Mouse (Mus musculus): ENCODE measurements around the gene Gm21812. TPM values are rescaled to one million over a fixed set of nuclear protein-coding genes. Genes with fewer than 3 reads are reported as not detected.
"Not testable (repeated sequence)": the region's sequence is repeated elsewhere in the genome, so short reads cannot be mapped to it uniquely, and the experiment has no call there.

Gene Gm21812
- polyA plus RNA-seq (2014; fragmentation: Nextera tagmentation; extraction: Ambion mirVana) = not detected in 2 replicates

- ATAC-seq (replicated peaks; ENCODE audit: low FRiP score, low TSS enrichment, low read depth); DNase-seq (ENCODE audit: low spot score): not testable (repeated sequence)
These were observed at the start of gene Gm21812 for GRCm38 (mm10) chrY:9347084-9347483. Gm21812 (minus strand) TSS chrY:9347184.

More at GRCm38 (mm10) chrY:9347084-9347483, at the start of gene Gm21812:
- H3K9ac ChIP-seq (ENCODE audit: low read length); H3K4me3 ChIP-seq (ENCODE audit: low read depth, low read length); H3K27me3 ChIP-seq (replicated peaks; ENCODE audit: control insufficient read depth, insufficient read depth, low read length); H3K36me3 ChIP-seq (ENCODE audit: control insufficient read depth, insufficient read depth, low read length); H3K27ac ChIP-seq (ENCODE audit: low read depth); H3K9me3 ChIP-seq (ENCODE audit: control insufficient read depth, low read length); H3K4me2 ChIP-seq (ENCODE audit: low read length); H3K4me1 ChIP-seq (replicated peaks; ENCODE audit: control insufficient read depth, insufficient read depth, low read length): not testable (repeated sequence)
- no CpG with 5 or more reads among the region's 4 CpGs for WGBS

Other genes with a start within 250 kb of the Gm21812 start
- not detected in 2 replicates for gene Gm21292, start 213.3 kb downstream of the Gm21812 start, polyA plus RNA-seq (2014; fragmentation: Nextera tagmentation; extraction: Ambion mirVana)
- gene Gm21721, start 145.0 kb downstream of the Gm21812 start, polyA plus RNA-seq (2014; fragmentation: Nextera tagmentation; extraction: Ambion mirVana) = not detected in 2 replicates
- gene Gm21874, start 69.0 kb upstream of the Gm21812 start, polyA plus RNA-seq (2014; fragmentation: Nextera tagmentation; extraction: Ambion mirVana) = not detected in 2 replicates